Mouse (Mus musculus) liver, postnatal 0 days (tissue): ENCODE results near the gene Bcl6b. TPM values are rescaled to one million over a fixed set of nuclear protein-coding genes. Genes with fewer than 3 reads are reported as not detected.

Experiments
- ATAC-seq: fragments of 200-750 bp; cut with Nextera tagmentation; 2 replicates; pipeline ENCODE4 v1.8.0; 2017; ENCODE audit warnings: mild to moderate bottlenecking, moderate library complexity
- DNase-seq: peaks from one replicate; pipeline ENCODE4 v3.0.0-alpha.2; 2016
- H3K27ac ChIP-seq: fragments of 300-500 bp; sonication (generic); 2 replicates; pipeline ENCODE4 v1.5.1; 2014; ENCODE audit warnings: antibody characterized with exemption, moderate library complexity, mild to moderate bottlenecking, low read depth
- H3K27me3 ChIP-seq: fragments of 300-500 bp; sonication (generic); 2 replicates; pipeline ENCODE4 v1.6.1; 2014; ENCODE audit warnings: low read length, control low read depth, mixed read lengths; ENCODE audit not compliant: insufficient read depth
- H3K36me3 ChIP-seq: fragments of 300-500 bp; sonication (generic); replicated peaks from 2 replicates; pipeline ENCODE4 v1.6.1; 2014; ENCODE audit warnings: mild to moderate bottlenecking, control low read depth, low read length, moderate library complexity, mixed read lengths; ENCODE audit not compliant: insufficient read depth
- H3K4me1 ChIP-seq: fragments of 300-500 bp; sonication (generic); 2 replicates; pipeline ENCODE4 v1.6.1; 2014; ENCODE audit warnings: antibody characterized with exemption, mild to moderate bottlenecking, control low read depth; ENCODE audit not compliant: insufficient read depth
- H3K4me2 ChIP-seq: fragments of 300-500 bp; sonication (generic); 2 replicates; pipeline ENCODE4 v1.6.1; 2014; ENCODE audit warnings: low read depth, mild to moderate bottlenecking, low read length, moderate library complexity, mixed read lengths
- H3K4me3 ChIP-seq: fragments of 300-500 bp; sonication (generic); 2 replicates; pipeline ENCODE4 v1.5.1; 2014; ENCODE audit warnings: low read depth, low read length
- H3K9ac ChIP-seq: fragments of 300-500 bp; sonication (generic); replicated peaks from 2 replicates; pipeline ENCODE4 v1.6.1; 2014; ENCODE audit warnings: mild to moderate bottlenecking, moderate library complexity
- H3K9me3 ChIP-seq: fragments of 300-500 bp; sonication (generic); 2 replicates; pipeline ENCODE4 v1.6.1; 2016; ENCODE audit warnings: mild to moderate bottlenecking, control low read depth, low read length, mixed read lengths
- CTCF ChIP-seq: sonication (generic); IDR thresholded peaks from 2 replicates; pipeline ENCODE4 v1.5.1; 2016; ENCODE audit warnings: antibody characterized with exemption, low read depth
- EP300 ChIP-seq: IDR thresholded peaks from 2 replicates; pipeline ENCODE4 v1.6.1; 2016; ENCODE audit warnings: antibody characterized with exemption, low read depth, mild to moderate bottlenecking
- WGBS: fragments of 180-500 bp; shearing (Covaris S2); extraction: QIAGEN DNeasy Blood & Tissue Kit; methylation state at CpG from one replicate; pipeline ENCODE4 v1.1.7; 2014; ENCODE audit not compliant: insufficient replicate concordance; 5-methylcytosine and 5-hydroxymethylcytosine counted together
- polyA plus RNA-seq: library from polyadenylated mRNA; unstranded; fragments of >200 nt; fragmentation: Nextera tagmentation; extraction: Ambion mirVana; gene quantifications from 2 replicates; pipeline ENCODE4 v1.2.1, GENCODE M21; 2015

Gene Bcl6b
- polyA plus RNA-seq, 1 experiment from 2014 or later, result 1.8 TPM

DNA sequence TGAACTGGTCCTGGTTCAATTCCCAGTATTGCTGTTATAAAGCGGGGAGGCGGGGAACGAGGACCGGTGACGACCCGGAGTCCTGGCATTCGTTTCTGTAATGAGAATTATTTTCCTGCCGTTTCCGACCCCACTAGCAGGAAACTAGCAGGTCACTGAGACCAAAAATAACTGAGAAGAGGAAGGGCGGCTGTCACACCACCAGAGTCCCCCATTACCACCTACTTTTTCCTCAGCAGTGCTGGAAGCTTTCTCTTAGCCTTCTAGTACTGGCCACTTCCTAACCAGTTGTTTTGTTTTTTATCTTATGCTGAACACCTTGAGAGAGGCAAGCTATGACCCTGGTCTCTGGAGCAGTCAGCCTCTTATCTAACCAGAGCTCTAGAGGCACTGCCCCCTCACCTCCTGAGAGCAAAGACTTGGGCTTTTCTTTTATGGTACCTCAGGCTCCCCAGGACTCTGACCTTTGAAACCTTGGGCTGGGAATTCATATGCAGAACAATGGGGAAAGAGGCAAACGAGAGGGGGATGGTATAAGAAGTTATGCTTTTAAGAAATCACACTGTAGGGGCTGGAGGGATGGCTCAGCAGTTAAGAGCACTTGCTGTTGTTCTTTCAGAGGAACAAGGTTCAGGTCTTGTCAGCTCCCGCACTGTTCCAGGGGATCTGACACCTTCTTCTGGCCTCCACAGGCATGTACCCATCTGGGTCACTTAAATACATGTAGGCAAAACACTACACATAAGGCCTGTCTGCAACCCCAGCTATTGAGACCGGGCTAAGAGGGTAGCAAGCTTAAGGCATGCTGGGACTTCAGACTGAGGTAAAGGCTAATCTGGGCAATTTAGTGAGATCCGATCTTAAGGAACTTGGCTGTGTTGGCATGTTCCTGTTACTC lies 7.7 kb downstream of the Bcl6b start:
- peak overlapping the region; percentile 73 for H3K9ac ChIP-seq
- peak; percentile 81 for ATAC-seq
- no peaks in the 10 kb centered on the region for H3K36me3 ChIP-seq
- H3K4me1 ChIP-seq, result peaks cover 29% of the 10 kb centered on the region
- DNase-seq, result peak; percentile 35
- H3K27me3 ChIP-seq, result peaks cover 19% of the 10 kb centered on the region
- no peaks in the 10 kb centered on the region for H3K9me3 ChIP-seq
- H3K4me3 ChIP-seq, result peak overlapping the region; percentile 61
- peak overlapping the region; percentile 87 for H3K27ac ChIP-seq
- peak overlapping the region; percentile 97 for H3K4me2 ChIP-seq
- WGBS, result 11% methylated on average over 14 of the region's 14 CpGs
- TF ChIP-seq EP300 (peak; percentile 92), CTCF (no peak)

DNA sequence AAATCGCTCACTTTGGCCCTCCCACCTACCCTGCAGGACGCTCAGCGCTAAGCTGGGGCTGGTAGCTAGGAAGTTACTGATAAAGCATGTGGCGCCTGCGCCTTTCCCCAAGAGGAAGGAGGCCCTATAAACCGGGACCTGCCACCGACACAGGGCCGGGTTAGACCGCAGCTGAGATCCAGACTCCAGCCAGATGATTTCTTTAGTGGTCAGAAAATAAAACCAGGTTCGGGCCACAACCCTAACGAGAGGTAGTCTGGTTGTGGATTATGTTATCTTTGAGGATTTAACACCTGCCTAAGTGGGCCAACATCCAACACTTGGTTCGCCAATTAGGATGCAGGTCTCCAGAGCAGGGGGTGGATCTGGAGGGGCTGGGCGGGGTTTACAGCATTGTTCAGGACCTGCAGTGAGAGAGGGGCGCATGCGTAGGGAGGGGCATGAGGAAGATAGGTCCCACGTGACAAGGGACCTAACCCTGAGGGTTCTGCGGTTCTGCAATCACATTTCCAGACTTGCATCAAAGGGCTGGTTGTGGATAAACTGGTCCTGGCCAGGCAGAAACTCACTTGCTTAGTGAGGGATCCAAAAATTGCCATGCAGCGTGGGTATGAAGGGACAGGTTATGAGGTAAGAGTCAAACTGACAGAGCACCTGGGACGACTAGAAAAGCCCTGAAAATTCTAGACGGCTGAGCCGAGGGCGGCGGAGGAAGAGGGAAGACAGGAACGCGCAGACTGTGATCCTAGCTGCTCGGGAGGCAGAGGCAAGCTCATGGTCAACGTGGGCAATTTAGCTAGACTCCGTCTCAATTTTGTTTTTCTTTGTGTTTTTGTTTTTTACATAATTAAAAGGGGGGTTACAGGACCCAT lies 8.6 kb downstream of the Bcl6b start, which contains the start of gene Slc16a13:
Gene Slc16a13, minus strand, starts transcription at position 334 of the 872 bp plus-strand sequence.
- WGBS, result 1% methylated on average over 28 of the region's 28 CpGs
- Histone ChIP-seq H3K4me3 (peak within 1 kb of the TSS; percentile 61), H3K4me2 (peak within 1 kb of the TSS; percentile 97), H3K27me3 (peaks cover 13% of the 10 kb centered on the region), H3K9ac (peak within 1 kb of the TSS; percentile 73), H3K4me1 (peaks cover 24% of the 10 kb centered on the region), H3K9me3 (no peaks in the 10 kb centered on the region), H3K36me3 (no peaks in the 10 kb centered on the region), H3K27ac (peak within 1 kb of the TSS; percentile 87)
- DNase-seq, result peak; percentile 92
- TF ChIP-seq EP300, result peak; percentile 56; the same call in 1 of the 2 replicates
- TF ChIP-seq CTCF, result no peak
- ATAC-seq, result peak; percentile 87

DNA sequence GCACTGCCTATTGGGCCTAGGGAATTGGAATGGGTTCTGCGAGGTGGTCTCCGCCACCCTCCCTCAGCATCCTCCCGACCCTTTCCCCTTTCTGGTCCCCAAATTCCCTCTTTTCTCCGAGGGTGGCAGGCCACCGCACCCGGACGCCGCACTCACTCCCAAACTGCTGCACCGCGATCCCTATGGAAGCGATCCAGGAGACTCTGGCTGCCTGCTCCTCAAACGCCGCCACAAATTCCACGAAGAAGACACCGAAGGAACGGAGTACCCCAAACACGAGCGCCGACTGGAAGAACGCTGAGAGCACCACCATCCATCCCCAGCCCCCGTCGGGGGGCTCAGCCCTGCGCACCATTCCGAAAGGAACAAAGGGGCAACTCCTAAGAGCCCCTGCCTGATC lies 9.3 kb downstream of the Bcl6b start:
- H3K4me1 ChIP-seq, result peaks cover 24% of the 10 kb centered on the region
- DNase-seq (no peak), ATAC-seq (no peak)
- H3K4me3 ChIP-seq, result peak overlapping the region; percentile 61
- no peak for TF ChIP-seq EP300
- no peak for TF ChIP-seq CTCF
- H3K9me3 ChIP-seq, result no peaks in the 10 kb centered on the region
- peaks cover 16% of the 10 kb centered on the region for H3K27me3 ChIP-seq
- peak overlapping the region; percentile 97 for H3K4me2 ChIP-seq
- H3K27ac ChIP-seq, result peak overlapping the region; percentile 87
- peak overlapping the region; percentile 73 for H3K9ac ChIP-seq
- H3K36me3 ChIP-seq, result no peaks in the 10 kb centered on the region
- 3% methylated on average over 24 of the region's 24 CpGs for WGBS

DNA sequence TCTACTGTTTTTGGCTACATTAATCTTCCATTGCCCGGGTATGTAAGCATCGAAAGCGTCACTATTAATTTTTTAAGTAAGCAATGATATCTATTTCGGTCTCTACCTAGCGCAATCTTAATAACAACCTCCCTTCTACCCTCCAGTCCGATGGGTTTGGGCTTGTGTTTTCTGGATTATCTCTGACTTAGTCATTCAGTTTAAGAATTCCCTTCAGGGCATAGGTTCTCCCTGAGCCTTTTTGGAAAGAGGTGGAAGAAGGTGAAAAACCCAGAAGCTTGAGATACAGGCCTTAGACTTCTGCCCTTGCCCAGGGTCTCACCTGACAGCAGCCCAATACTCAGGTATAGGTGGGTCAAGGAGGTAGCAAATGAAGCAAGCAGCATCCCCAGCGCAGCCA lies 9.7 kb downstream of the Bcl6b start:
- TF ChIP-seq CTCF (no peak), EP300 (no peak)
- Histone ChIP-seq H3K36me3 (no peaks in the 10 kb centered on the region), H3K27me3 (peaks cover 17% of the 10 kb centered on the region), H3K4me3 (peak overlapping the region; percentile 61), H3K27ac (no peak overlapping the region; the same call in 1 of the 2 replicates), H3K4me1 (peaks cover 24% of the 10 kb centered on the region), H3K4me2 (peak overlapping the region; percentile 97), H3K9me3 (no peaks in the 10 kb centered on the region), H3K9ac (peak overlapping the region; percentile 73)
- no peak for ATAC-seq
- DNase-seq, result no peak
- 65% methylated on average over 7 of the region's 7 CpGs for WGBS

DNA sequence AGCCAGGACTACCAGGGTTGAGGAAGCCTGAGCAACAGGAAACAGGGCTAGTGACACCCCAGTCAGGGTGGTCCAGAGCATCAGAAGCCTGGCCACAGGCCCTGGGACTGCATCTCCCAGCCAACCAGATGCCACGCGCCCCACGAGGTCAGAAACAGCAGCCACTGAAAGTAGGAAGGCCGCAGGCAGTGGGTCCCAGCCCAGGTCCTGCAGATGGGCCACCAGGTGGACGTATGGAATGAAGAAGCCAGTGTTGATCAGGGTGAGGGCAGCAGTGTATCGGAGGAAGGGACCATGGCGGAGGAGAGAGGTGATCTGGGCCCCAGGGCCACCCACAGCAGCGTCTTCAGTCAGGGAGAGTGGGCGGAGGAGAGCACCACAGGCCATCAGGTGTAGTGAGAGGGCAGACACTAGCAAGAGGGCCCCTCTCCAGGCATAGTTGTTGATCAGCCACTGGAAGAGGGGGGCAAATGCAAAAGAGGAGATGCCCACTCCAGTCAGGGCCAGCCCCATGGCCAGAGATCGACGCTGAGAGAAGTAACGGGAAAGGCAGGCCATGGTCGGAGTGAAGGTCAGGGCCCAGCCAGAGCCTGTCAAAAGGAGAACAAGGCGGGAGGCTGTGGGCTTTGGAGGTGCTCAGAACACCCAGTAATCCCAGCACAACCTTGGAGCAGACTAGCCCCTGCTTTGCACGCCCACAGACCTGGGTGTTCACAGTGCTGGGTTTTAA lies 10.7 kb downstream of the Bcl6b start:
- no peak overlapping the region for H3K9ac ChIP-seq
- no peak overlapping the region for H3K4me3 ChIP-seq
- H3K4me2 ChIP-seq, result no peak overlapping the region
- H3K27me3 ChIP-seq, result peaks cover 25% of the 10 kb centered on the region
- DNase-seq (no peak), ATAC-seq (no peak)
- no peaks in the 10 kb centered on the region for H3K36me3 ChIP-seq
- WGBS, result 91% methylated on average over 15 of the region's 15 CpGs
- peaks cover 33% of the 10 kb centered on the region for H3K4me1 ChIP-seq
- H3K9me3 ChIP-seq, result no peaks in the 10 kb centered on the region
- no peak for TF ChIP-seq EP300
- no peak for TF ChIP-seq CTCF
- H3K27ac ChIP-seq, result no peak overlapping the region
